Mouse (Mus musculus) embryo, embryonic 9.5 days (tissue): ENCODE data around the gene Ubap1l.

Experiments
- DNase-seq: peaks from one replicate; pipeline ENCODE4 v3.0.0-alpha.2; 2017; ENCODE audit errors: extremely low spot score

The Ubap1l gene

DNA sequence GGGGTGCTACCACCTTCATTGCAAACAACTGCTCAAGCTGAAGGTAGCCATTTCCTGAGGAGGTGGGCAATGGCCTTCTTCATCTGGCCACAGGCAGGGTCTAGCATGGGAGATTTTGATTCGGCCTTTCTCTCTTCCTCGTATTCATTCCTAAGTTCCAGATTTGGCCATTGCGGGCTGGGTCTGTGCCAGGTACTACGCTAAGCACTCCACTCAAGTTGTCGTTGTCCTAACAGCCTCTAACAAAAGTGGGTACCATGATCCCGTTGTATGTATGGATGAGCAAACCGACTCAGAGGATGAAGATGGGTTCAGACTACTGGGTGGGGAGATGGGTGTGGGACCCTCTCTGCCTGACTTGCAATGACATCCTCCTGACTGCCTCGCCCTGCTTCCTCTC is 49.5 kb downstream of the Ubap1l start:
- DNase-seq, result no peak

DNA sequence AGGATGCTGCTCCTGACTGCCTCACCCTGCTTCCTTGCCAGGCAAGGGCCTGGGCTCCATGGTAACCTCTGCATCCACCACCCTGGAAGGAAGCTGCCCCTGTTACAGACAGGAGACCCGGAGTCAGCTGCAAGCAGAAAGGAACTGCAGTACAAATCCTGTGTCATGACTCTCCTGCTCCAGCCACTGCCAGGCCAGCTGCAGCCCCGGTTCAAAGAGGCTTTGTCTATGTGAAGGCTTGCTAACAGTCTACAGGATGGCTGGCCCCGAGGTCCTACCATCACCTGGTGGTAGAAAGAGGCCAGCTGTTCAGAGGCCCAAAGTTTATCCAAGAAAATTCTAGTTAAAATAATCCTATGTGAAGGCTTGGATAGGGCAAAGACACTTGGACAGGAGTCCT is 50.5 kb downstream of the Ubap1l start:
- DNase-seq, result no peak

DNA sequence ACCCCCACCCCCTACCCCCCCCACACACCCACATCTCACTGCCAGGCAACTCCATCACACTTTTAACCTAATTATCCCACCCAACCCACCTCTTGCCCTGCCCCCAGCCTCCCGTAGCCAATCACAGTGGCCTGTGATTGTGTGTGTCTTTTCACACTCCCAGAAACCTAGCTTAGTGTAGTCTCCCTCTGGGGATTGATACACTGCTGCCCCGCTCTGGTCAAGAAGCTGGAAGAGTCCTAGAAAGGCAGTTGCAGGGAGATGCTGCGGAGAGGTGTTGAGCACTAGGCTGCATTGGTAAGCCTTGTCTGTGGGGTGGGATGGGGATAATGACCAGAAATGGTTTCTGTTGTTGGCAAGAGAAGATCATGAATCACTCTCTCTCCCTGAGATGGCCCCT is 56.9 kb downstream of the Ubap1l start:
- DNase-seq, result no peak

DNA sequence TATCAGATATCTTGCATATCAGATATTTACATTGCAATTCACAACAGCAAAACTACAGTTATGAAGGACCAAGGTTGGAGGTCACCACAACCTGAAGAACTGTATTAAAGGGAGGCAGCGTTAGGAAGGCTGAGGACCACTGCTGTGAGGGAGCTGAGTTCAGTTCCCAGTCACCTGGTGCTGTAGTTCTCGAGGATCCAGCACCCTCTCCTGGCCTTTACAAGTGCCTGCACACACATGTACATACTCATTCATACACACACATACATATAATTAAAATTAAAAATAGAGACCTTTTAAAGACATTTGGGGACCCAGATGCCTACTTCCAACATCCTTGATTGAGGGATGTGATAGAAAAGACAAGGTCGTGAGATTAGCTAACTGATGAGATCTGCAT is 58.8 kb downstream of the Ubap1l start:
- DNase-seq, result no peak

DNA sequence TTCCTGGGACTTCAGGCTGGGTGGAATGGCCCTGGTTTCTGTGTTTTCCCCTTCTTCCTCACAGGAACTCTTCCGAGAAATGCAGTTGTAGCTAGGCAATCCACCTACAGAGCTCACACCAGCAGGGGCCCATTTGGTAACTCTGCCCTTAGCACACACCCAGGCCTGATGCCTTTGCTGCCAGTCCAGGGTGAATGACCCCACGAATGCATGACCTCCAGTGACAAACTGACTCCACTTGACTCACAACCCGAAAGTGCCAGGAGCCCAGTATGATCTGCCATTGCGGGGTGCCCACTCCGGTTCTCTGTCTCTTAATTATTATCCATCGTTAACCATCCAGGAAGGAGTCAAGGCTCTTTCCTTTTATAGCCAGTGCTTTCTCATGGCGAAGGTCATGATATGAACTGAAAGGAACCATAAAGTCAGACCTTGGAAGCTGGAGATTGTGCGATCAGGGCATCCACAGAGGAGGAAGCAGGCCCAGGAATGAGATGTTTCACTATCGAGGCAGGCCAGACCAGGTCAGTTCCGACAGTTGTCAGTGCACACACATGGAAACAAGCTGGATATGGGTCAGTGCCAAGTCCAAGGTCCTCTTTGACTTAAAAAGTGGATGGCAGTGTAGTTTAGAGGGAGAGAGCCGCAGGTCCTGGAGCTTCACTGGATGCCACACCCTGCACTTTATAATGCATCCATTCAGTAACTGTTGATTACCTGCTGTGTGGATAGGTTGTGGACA is 62.1 kb downstream of the Ubap1l start, which contains the start of gene Slc51b:
Gene Slc51b (minus strand): TSS at position 196 of the 742 bp plus-strand sequence.
- DNase-seq, result no peak

DNA sequence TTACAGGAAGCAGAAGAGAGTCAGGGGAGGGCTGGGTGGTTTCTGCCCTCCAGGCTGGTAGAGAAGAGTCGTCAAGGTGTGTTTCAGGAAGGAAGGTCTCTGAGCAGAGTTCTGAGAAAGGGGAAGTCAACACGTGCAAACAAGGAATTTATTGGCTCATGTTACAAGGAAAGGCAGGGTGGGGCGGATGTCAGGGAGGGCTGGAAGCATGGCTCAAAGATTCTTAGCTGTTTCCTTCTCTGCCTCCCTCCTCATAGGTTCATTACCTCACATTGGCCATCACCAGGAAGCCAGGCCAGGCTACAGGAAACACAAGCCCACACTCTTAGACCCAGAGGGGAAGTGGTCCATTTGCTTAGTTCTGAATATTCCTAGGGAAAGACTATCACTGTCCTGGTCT is 63.6 kb downstream of the Ubap1l start:
- no peak for DNase-seq

DNA sequence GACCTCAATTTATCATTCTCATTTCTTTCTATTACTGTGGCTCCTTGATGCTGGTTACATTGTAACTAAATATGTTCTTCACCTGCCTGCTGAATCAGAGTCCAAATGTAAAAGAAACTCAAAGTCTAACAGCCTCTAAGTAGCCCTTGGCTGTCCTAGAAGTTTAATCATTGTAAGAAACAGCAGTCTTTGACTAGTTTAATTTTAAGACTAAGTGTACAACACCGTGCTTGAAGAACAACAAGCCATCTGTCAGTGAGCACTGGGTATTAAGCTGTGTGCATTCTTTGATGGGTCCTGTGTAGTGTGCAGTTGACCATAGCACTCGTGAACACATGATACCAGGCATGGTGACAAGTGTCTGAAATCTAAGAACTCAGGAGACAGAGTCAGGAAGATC is 66.7 kb downstream of the Ubap1l start:
- DNase-seq, result no peak

DNA sequence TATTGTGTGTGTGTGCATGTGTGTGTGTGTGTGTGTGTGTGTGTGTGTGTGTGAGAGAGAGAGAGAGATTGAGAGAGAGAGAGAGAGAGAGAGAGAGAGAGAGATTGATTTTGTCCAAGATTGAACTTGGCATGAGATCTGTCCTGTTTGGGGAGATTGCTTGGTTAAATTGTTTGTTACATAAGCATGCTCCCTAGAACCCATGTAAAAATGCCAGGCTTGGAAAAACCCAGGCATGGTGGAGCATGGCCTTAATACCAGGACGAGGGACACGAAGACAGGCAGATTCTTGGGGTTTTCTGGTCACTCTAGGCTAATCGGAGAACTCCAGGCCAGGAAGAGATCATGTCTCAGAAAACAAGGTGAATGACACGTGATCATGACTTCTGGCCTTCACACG is 67.2 kb downstream of the Ubap1l start:
- no peak for DNase-seq
